Comparison of ENCODE assay signal across 39 mouse cellular contexts in genomic region chr1:125731854-125732253, GRCm38 (mm10). TPM values are rescaled to one million over a fixed set of nuclear protein-coding genes. Genes with fewer than 3 reads are reported as not detected.
"Had no signal": no experiment of that assay in that cellular context is flagged by ENCODE, and none has a peak within 500 bp of the region (broad histone marks: within the 10 kb centered on the region; RNA-seq: fewer than 3 reads in every experiment).

No protein-coding gene starts in this region.

- H3K27me3 ChIP-seq: limb, embryonic 12.5 days; limb, embryonic 13.5 days; limb, embryonic 15.5 days; liver, embryonic 12.5 days; liver, embryonic 13.5 days; liver, embryonic 15.5 days; lung, embryonic 15.5 days; megakaryocyte, embryonic 14.5 days; midbrain, embryonic 12.5 days; midbrain, embryonic 13.5 days; midbrain, embryonic 15.5 days; neural tube, embryonic 12.5 days had no signal

- H3K4me3 ChIP-seq: limb, embryonic 10.5 days; limb, embryonic 12.5 days; limb, embryonic 13.5 days; limb, embryonic 15.5 days; liver, embryonic 12.5 days; liver, embryonic 13.5 days; liver, embryonic 15.5 days; lung, embryonic 15.5 days; megakaryocyte, embryonic 14.5 days; midbrain, embryonic 10.5 days; midbrain, embryonic 12.5 days; midbrain, embryonic 13.5 days; midbrain, embryonic 15.5 days; myocyte; neural tube, embryonic 12.5 days had no signal

- H3K36me3 ChIP-seq: limb, embryonic 10.5 days; limb, embryonic 12.5 days; limb, embryonic 13.5 days; limb, embryonic 15.5 days; liver, embryonic 12.5 days; liver, embryonic 13.5 days; liver, embryonic 15.5 days; lung, embryonic 15.5 days; midbrain, embryonic 10.5 days; midbrain, embryonic 12.5 days; midbrain, embryonic 13.5 days; midbrain, embryonic 15.5 days; neural tube, embryonic 12.5 days had no signal

- H3K27ac ChIP-seq: limb, embryonic 10.5 days; limb, embryonic 12.5 days; limb, embryonic 13.5 days; limb, embryonic 15.5 days; liver, embryonic 12.5 days; liver, embryonic 13.5 days; liver, embryonic 14.5 days; liver, embryonic 15.5 days; lung, embryonic 15.5 days; macrophage; midbrain, embryonic 10.5 days; midbrain, embryonic 12.5 days; midbrain, embryonic 13.5 days; midbrain, embryonic 15.5 days; neural tube, embryonic 12.5 days had no signal

- DNase-seq: left cerebral cortex, postnatal 4 days; liver; liver, embryonic 13.5 days; liver, postnatal 0 days; lung, adult 18-20 months; lung, adult 2 months; lung, embryonic 14.5 days; lung, postnatal 10 days; lung, postnatal 14 days; lung, postnatal 36 days; lung, postnatal 4 days; midbrain, embryonic 14.5 days had no signal

- H3K4me1 ChIP-seq: limb, embryonic 10.5 days; liver, embryonic 12.5 days; liver, embryonic 13.5 days; liver, embryonic 15.5 days; lung, embryonic 15.5 days; megakaryocyte, embryonic 14.5 days; midbrain, embryonic 10.5 days; neural tube, embryonic 12.5 days had no signal

- ATAC-seq: liver, embryonic 12.5 days; liver, postnatal 0 days; lung, postnatal 0 days; midbrain, embryonic 13.5 days; midbrain, embryonic 15.5 days; midbrain, embryonic 16.5 days had no signal

- H3K4me2 ChIP-seq: limb, embryonic 12.5 days; limb, embryonic 13.5 days; limb, embryonic 15.5 days; liver, embryonic 11.5 days; liver, embryonic 12.5 days; liver, embryonic 13.5 days; liver, embryonic 15.5 days; lung, embryonic 14.5 days; lung, embryonic 15.5 days; midbrain, embryonic 11.5 days; midbrain, embryonic 12.5 days; midbrain, embryonic 13.5 days; midbrain, embryonic 15.5 days; neural tube, embryonic 12.5 days had no signal

- H3K9me3 ChIP-seq: limb, embryonic 10.5 days; limb, embryonic 12.5 days; limb, embryonic 13.5 days; limb, embryonic 15.5 days; liver, embryonic 12.5 days; liver, embryonic 13.5 days; liver, embryonic 15.5 days; lung, embryonic 15.5 days; megakaryocyte, embryonic 14.5 days; midbrain, embryonic 10.5 days; midbrain, embryonic 12.5 days; midbrain, embryonic 13.5 days; midbrain, embryonic 15.5 days; neural tube, embryonic 12.5 days had no signal

- H3K9ac ChIP-seq: limb, embryonic 12.5 days; limb, embryonic 13.5 days; limb, embryonic 15.5 days; liver, embryonic 12.5 days; liver, embryonic 13.5 days; liver, embryonic 14.5 days; liver, embryonic 15.5 days; liver, postnatal 0 days; lung, embryonic 14.5 days; lung, embryonic 15.5 days; midbrain, embryonic 12.5 days; midbrain, embryonic 13.5 days; midbrain, embryonic 15.5 days; neural tube, embryonic 12.5 days had no signal

RNA-seq across cellular contexts. Expression of gene Gpr39, which starts 55.1 kb away (rescaled TPM):
- total RNA-seq: left cerebral cortex, postnatal 25 days; left cerebral cortex, postnatal 36 days; left cerebral cortex, postnatal 4 days; megakaryocyte progenitor cell, adult 5-6 weeks; megakaryocyte, adult 5-6 weeks; megakaryocyte-erythroid progenitor cell, adult 5-6 weeks; monocyte, adult 5-6 weeks had no signal
- polyA plus RNA-seq: limb, embryonic 10.5 days; limb, embryonic 12.5 days; limb, embryonic 13.5 days; macrophage; midbrain, embryonic 10.5 days; midbrain, embryonic 11.5 days; midbrain, embryonic 12.5 days; midbrain, embryonic 13.5 days; midbrain, embryonic 14.5 days; midbrain, embryonic 15.5 days; neural tube, embryonic 11.5 days; neural tube, embryonic 12.5 days had no signal
